Mouse (Mus musculus) splenic B cell, adult 2 months (primary cell): Measurements from ENCODE around the gene Elavl3.

Experiments used
- DNase-seq: peaks from one replicate; pipeline ENCODE4 v3.0.0-alpha.2; 2011; ENCODE audit warnings: low read depth, low spot score
- H3K27me3 ChIP-seq: 2 replicates; pipeline ENCODE4 v1.6.1; 2012; ENCODE audit warnings: mild to moderate bottlenecking, low read length, moderate library complexity, mixed read lengths; ENCODE audit not compliant: control insufficient read depth, poor library complexity, insufficient read depth, severe bottlenecking
- H3K36me3 ChIP-seq: 2 replicates; pipeline ENCODE4 v1.6.1; 2012; ENCODE audit warnings: mild to moderate bottlenecking, low read length, moderate library complexity, mixed read lengths; ENCODE audit not compliant: control insufficient read depth, poor library complexity, insufficient read depth, severe bottlenecking

Gene Elavl3

DNA sequence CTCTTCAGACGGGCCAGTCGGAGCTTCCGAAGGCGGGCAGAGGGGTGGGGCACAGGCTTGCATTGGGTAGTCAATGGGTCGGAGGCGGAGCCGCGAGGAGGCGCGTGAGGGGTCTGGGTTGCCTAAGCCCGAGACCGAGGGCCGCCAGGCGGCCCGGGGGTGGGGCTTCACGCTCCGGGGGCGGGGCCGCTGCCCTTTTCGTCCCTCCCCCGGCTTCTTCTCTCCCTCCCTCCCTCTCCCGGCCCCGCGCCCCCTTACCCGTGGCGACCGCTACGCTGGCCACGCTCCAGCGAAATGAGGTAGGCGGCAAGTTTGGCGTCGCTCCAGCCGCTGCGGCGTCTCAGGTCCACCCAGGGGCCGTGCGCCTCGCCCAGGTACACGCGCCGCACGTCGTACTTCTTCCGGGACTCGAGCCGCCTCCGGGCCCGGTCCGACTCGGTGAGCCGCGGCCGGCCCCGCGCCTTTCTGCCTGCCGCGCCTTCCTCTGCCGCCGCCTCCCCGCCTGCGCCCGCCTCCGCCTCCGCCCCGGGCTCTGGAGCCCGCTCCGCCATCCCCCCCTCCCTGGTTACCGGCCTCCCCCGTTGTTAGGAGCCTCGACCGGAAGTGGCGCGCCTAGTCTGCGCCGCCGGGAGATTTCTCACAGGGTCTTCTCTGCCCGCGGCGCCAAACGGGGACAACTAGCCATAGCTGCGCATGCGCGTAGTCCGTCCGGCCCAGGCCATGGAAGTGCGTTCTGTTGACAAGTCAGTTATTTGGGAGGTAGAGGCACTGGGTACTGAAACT is 19.2 kb upstream of the Elavl3 start, which contains the start of the genes Gm49318 and Zfp653:
Gm49318 (minus strand) TSS at position 469 of the 783 bp plus-strand sequence.
Zfp653 (minus strand) TSS at position 586 of the 783 bp plus-strand sequence.
- H3K27me3 ChIP-seq = no peaks in the 10 kb centered on the region
- peak; percentile 98 for DNase-seq

DNA sequence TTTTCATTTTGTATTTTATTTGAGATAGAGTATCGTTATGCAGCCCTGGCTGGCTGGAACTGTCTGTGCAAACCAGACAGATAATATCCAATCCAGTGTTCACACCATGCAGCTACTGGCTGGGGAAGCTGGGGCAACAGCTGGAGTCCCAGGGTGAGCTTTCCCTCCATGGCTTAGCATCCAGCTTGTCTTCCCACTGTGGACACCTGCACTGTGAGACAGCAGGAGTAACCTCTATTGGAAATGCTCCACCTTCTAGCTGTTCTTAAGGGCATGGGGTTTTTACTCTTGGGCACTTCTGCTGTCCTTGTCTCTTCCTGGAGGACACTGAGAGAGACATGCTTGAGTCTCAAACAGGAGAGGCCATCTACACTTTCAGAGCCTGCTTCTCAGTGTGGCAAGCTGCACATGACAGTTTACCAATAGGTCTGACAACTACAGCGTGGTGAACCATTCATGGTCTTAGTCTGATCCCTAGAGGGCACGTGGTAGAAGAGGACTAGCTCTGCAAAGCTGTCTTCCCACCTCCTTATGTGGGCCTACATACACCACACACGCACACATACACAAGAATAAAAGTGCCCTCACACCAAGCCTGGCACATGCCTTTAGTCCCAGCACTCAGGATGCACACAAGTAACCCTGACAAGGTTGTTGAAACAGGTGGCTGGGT is 18.2 kb upstream of the Elavl3 start:
- no peak for DNase-seq
- Histone ChIP-seq H3K36me3 (0 out of 2 replicates have a peak, but pooled peaks cover 2% of the 10 kb centered on the region), H3K27me3 (no peaks in the 10 kb centered on the region)

More for the DNA sequence above, 19.2 kb upstream of the Elavl3 start, which contains the start of the genes Gm49318 and Zfp653:
- H3K36me3 ChIP-seq = no peaks in the 10 kb centered on the region

DNA sequence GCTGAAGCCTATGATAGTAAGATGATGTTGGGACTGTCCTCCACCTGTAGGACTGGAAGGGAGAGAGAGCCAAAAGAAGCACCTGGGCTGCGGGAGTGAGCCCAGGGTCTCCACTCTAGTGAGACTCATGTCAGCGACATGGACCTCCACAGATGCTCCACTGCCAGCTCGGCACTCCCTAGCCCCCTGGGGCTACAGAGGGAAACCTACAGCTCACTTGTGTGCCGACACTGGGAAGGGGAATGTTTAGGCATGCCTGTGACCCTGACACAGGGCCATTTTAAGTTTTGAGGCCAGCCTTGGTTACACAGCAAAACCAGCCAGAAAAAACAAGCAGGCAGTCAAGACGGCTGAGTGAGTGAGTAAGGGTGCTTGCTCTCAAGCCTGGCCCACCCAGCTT is 15.4 kb upstream of the Elavl3 start:
- Histone ChIP-seq H3K36me3 (peaks cover 4% of the 10 kb centered on the region; the same call in 1 of the 2 replicates), H3K27me3 (no peaks in the 10 kb centered on the region)
- no peak for DNase-seq

DNA sequence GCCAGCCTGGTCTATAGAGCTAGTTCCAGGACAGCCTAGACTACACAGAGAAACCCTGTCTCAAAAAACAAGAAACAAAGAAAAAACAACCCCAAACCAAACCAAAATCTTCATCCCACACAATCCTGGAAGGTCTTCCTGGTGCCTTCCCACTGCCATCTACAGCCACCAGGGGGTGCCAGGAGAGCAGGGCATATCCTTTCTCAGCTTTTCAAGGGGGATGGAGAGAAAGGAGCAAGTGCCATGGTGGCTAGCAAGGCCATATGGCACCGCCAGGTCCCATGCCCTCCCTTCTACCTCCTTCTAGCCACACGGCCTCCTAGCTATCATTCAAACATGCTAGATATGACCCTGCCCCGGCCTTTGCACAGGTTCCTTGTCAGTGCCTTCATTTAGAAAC is 14.6 kb upstream of the Elavl3 start:
- Histone ChIP-seq H3K27me3 (no peaks in the 10 kb centered on the region), H3K36me3 (peaks cover 6% of the 10 kb centered on the region; the same call in 1 of the 2 replicates)
- DNase-seq = peak; percentile 76

DNA sequence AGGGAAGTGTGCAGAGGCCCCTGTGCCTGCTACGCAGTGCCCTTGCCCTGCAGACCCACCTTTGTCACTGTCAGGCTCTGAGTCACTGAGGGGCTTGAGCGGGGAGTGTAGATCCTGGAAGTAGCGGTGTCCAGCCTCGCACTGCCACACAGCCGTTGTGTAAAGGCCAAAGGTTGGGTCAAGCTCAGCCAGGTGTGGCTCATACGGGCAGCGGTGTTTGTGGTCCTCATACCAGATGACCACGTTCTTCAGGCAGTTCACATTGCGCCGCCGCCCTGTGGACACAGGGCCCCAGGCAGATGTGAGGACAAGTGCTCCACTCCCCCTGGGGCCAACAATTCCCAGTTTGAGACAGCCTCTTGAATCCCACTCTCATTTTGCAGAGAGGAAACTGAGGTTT is 13.8 kb upstream of the Elavl3 start:
- H3K27me3 ChIP-seq = no peaks in the 10 kb centered on the region
- DNase-seq = no peak
- peaks cover 6% of the 10 kb centered on the region; the same call in 1 of the 2 replicates for H3K36me3 ChIP-seq

DNA sequence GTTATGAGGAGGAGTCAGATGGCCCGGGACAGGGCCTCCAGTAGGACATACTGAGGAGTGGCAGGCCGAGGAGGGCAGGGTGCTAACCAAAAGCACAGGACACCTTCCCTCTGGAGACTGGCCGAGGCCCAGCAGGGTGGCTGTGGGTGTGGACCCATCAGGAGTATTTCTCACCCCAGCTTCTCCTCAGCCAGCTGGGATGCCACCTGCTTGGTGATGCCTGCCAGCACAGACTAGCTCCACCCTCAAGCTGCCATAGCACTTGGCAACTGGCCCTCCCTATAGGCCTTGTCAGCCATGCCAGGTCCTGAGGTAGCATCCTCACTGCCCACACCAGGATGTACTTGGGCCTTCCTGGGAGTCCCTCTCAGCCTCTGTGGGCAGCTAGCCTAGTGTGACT is 12.5 kb upstream of the Elavl3 start:
- DNase-seq = no peak
- H3K36me3 ChIP-seq = peaks cover 6% of the 10 kb centered on the region; the same call in 1 of the 2 replicates
- H3K27me3 ChIP-seq = no peaks in the 10 kb centered on the region

DNA sequence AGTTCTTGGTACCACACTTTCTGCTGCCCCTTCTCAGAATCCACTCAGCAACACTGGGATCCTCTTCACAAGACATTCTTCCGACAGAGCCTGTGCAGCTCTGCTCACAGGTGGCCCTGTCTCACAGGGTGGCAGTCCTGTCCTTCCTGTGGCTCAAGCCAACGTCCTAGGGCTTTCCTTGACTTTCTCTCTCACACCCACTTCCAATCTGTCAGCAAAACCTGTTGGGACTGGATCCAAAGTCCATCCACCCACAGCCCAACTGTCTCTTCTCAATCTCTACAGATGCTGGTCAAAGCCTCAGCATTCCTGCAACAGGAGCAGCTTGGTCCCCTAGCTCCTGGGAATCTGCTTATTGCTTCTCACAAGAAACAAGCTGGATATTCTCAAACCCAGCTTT is 9.5 kb upstream of the Elavl3 start:
- no peak for DNase-seq
- H3K27me3 ChIP-seq = no peaks in the 10 kb centered on the region

DNA sequence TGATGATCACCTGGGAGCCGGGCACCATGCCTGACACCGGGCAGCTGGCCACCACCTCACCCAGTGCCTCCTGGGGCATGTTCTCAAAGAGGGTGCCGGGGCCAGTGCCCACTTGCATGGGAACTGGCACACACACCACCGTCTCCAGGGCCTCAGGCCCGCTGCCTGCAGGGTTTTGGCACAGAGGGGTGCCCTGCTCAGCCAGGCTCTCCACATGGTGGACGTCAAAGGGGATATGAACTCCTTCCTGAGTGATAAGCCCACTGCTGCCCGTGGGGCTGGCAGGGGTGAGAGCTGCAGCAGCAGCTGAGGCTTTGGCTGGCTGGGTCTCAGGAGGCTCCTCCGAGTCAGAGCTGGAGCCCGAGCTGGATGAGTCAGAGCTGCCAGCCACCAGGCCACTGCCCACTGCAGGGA is 6.2 kb upstream of the Elavl3 start:
- H3K27me3 ChIP-seq = no peaks in the 10 kb centered on the region
- H3K36me3 ChIP-seq = peaks cover 2% of the 10 kb centered on the region
- DNase-seq = no peak

More for the DNA sequence above, 9.5 kb upstream of the Elavl3 start:
- H3K36me3 ChIP-seq = peaks cover 6% of the 10 kb centered on the region

DNA sequence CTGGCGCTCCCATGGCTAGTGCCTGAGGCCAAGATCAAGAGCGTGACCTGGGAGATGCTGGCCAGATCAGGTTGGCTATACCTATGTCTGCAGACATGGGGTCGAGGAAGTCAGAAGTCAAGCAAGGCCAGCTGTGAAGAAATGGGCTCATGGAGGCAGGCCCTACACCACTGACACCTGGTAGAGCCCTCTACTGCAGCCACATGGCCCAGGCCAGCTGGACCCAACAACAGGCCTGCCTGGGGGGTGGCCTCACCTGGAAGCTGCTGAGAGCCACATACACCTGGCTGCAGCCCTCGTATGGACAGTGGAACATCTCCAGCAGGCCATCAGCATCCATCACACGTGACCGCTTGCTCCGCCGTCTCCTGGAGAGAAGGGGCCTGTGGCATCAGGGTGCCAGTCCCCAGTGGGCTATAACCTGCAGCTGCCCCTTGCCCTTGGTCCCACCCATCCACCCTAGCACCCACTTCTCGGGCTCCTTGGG is 5.3 kb upstream of the Elavl3 start:
- H3K27me3 ChIP-seq = no peaks in the 10 kb centered on the region
- no peak for DNase-seq
- peaks cover 2% of the 10 kb centered on the region for H3K36me3 ChIP-seq

DNA sequence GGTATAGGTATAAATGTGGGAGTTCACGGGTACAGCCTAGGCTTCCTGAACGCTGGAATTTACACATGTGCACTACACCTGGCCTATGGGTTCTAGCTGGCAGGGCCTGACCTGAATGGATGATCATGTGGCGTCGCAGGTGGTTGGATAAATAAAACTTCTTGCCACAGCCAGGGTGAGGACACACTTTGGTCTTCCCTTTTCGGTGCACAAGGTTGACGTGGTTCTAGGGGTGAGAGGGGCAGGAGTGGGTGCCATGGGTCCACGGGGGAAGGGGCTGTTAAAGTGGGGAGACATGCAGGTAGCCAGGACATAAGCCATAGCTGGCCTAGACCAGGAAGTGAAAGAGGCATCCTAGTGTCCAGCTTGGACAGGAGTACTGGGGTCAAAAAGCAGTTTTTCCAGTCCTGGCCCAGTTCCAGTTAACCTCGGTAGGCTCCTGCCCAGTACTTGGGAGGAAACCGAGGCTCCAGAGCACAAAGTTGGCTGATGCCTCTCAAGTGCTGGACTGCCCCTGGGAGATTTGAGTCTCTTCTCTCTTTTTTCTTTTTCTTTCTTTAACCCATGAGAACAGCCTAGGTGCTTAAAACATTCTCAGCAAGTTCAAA is 4.6 kb upstream of the Elavl3 start:
- H3K36me3 ChIP-seq = no peaks in the 10 kb centered on the region; the same call in 1 of the 2 replicates
- H3K27me3 ChIP-seq = no peaks in the 10 kb centered on the region
- DNase-seq = no peak

DNA sequence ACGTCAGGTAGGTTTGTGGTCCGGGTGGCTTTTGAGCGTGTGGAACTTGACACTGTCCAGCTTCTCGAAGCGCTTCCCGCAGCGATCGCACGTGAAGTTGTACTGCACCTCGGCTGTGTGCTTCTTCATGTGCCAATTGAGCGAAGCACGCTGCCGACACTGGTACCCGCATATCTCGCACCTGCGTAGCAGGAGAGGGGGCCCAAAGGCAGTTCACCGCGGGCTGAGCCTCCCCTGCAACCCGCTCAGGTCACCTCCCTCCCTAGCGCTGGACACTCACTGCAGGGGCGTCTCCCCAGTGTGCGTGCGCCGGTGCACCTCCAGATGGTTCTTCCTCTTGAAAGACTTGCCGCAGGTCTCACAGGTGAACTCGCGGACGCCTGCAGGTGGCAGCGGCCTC is 3.9 kb upstream of the Elavl3 start:
- no peaks in the 10 kb centered on the region; the same call in 1 of the 2 replicates for H3K36me3 ChIP-seq
- no peak for DNase-seq

DNA sequence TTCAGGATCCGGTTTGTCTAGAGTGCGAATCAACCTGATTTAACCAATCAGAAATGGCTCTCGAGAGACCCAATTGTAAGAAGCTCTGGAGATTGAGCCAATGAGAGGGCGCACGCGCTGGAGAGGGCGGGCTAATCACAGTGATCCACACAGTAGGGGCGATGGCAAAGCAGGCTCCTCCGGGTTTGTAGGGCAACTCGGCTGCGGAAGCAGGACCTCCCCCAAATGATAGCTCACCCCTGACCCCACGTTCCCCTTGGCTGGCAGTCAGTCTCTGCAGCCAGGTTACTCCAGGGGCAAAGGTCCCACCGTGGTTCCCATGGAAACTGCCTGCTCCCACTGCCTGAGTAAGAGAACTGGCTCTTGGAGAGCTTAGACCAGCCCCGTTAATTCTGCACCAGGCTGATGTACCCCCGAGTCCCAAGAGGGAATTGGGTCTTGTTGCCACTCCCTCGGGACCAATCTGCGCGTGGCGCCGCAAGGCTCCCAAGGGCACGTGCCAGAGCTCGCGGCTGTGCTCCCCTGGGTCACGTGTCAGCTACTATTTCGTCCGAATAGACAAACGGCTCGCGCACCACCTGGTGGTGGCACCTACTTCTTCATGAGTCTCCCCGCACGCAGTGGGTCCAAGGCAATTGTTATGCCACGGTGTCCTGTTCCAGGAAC is 2.7 kb upstream of the Elavl3 start:
- no peaks in the 10 kb centered on the region; the same call in 1 of the 2 replicates for H3K36me3 ChIP-seq
- DNase-seq = peak; percentile 93
- H3K27me3 ChIP-seq = no peaks in the 10 kb centered on the region

More for the DNA sequence above, 3.9 kb upstream of the Elavl3 start:
- no peaks in the 10 kb centered on the region for H3K27me3 ChIP-seq

DNA sequence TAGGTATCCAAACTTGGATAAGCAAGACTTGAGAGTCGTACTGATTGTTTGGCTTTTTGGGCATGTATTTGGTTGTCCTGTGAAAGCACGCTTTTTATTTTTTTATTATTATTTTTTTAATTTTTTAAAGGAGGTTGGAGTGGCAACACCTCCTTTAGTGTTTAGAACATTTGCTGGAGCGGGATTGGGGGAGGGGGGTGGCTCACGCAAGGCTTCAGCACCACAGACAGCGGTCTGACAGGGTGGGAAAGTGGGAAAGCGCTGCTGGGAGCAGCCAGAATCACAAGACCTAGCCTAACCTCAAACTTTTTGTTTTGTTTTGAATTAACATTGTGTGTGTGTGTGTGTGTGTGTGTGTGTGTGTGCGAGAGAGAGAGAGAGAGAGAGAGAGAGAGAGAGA is 1.8 kb upstream of the Elavl3 start:
- no peaks in the 10 kb centered on the region for H3K27me3 ChIP-seq
- no peak for DNase-seq

More for the DNA sequence above, 1.8 kb upstream of the Elavl3 start:
- H3K36me3 ChIP-seq = no peaks in the 10 kb centered on the region; the same call in 1 of the 2 replicates
